In the genomic region with DNA sequence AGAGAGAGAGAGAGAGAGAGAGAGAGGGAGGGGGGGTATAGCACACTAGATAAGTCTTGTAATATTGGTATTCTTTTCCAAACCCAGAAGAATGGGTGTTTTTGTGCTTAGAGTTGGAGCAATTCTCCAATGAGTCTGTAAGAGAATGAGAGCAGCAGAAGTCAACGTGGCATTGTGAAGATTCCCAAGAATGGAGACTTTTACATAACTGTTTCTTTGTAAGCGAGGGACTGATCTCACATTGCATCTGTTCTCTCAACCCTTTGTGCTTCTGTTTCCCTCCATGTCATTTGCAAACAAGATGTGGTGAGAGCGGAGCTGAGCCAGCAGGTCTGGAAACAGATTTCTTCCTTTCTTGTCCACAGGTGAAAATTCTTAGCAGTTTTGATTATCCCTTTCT, we compare ENCODE assay signal across 15 mouse cellular contexts.
DNase-seq lines count a peak whose midpoint lies in the region.
"Had no signal": no experiment of that assay in that cellular context is flagged by ENCODE, and none has a peak within 500 bp of the region (broad histone marks: within the 10 kb centered on the region; RNA-seq: fewer than 3 reads in every experiment).

No protein-coding gene starts in this region.

- peak; percentile 18 for DNase-seq in layer of hippocampus, adult 9-11 months
- DNase-seq in layer of hippocampus, adult 9-10 months (ENCODE audit: low spot score), result no peak
- DNase-seq in right cerebral cortex, adult 18-20 months, result peak; percentile 32
- DNase-seq in right cerebral cortex, postnatal 14 days, result no peak
- DNase-seq in telencephalon, adult 2 months (ENCODE audit: low read depth, low spot score), result peak; percentile 50
- DNase-seq in ovary, postnatal 10 days (ENCODE audit: low spot score), result no peak
- DNase-seq: adrenal gland, adult 2 months; adrenal gland, postnatal 14 days; cerebellum, adult 11-12 months; cerebellum, adult 8-10 months; cerebellum, postnatal 10 days; embryo, embryonic 11 days; gastrocnemius, adult 2 months; gastrocnemius, postnatal 14 days; heart, adult 11 months had no signal

Comparison
In these comparisons a context has a peak if more than half of its experiments do, and no peak if none do; other contexts are left out.
1. DNase-seq: peak in layer of hippocampus, adult 9-11 months (single experiment), right cerebral cortex, adult 18-20 months (single experiment) and telencephalon, adult 2 months (single experiment); none in layer of hippocampus, adult 9-10 months (single experiment), right cerebral cortex, postnatal 14 days (single experiment) and ovary, postnatal 10 days (single experiment).